Mouse (Mus musculus): ENCODE data around the gene Adamts13. TPM values are rescaled to one million over a fixed set of nuclear protein-coding genes. Genes with fewer than 3 reads are reported as not detected.
A peak's percentile ranks its signal among the peaks of the same experiment; 100 is the strongest.

The Adamts13 gene
- polyA plus RNA-seq, 1 experiment, result 0.94 TPM

GRCm38 (mm10) chr2:26967262-26967661 lies 6.0 kb upstream of the Adamts13 start:
- WGBS, result 81% methylated on average over 2 of the region's 2 CpGs
- TF ChIP-seq CTCF (conservative IDR thresholded peaks at IDR 0.05; ENCODE audit: insufficient read depth, insufficient read length, low read depth, low read length), result no peak
- TF ChIP-seq POLR2A (IDR thresholded peaks at IDR 0.05; ENCODE audit: low read depth, low read length), result no peak
- H3K27me3 ChIP-seq (replicated peaks; ENCODE audit: control insufficient read depth, insufficient read depth, low read length), result no peaks in the 10 kb centered on the region
- H3K4me3 ChIP-seq (ENCODE audit: insufficient read depth, low read depth, low read length), result no peak overlapping the region
- H3K27ac ChIP-seq (ENCODE audit: insufficient read depth, low read depth, low read length), result no peak overlapping the region
- DNase-seq, result no peak
- peaks cover 8% of the 10 kb centered on the region; the same call in 1 of the 2 replicates for H3K4me1 ChIP-seq (ENCODE audit: control insufficient read depth, insufficient read depth, low read length)
- H3K36me3 ChIP-seq (ENCODE audit: control insufficient read depth, insufficient read depth, low read length), result no peaks in the 10 kb centered on the region

GRCm38 (mm10) chr2:26973960-26974359 lies 744 bp downstream of the Adamts13 start:
- H3K4me1 ChIP-seq (ENCODE audit: control insufficient read depth, insufficient read depth, low read length), result no peaks in the 10 kb centered on the region
- H3K27me3 ChIP-seq (replicated peaks; ENCODE audit: control insufficient read depth, insufficient read depth, low read length), result no peaks in the 10 kb centered on the region
- H3K4me3 ChIP-seq (ENCODE audit: insufficient read depth, low read depth, low read length), result no peak overlapping the region
- no peaks in the 10 kb centered on the region for H3K36me3 ChIP-seq (ENCODE audit: control insufficient read depth, insufficient read depth, low read length)
- 36% methylated on average over 4 of the region's 4 CpGs for WGBS
- DNase-seq, result peak; percentile 14
- TF ChIP-seq CTCF (conservative IDR thresholded peaks at IDR 0.05; ENCODE audit: insufficient read depth, insufficient read length, low read depth, low read length), result no peak
- H3K27ac ChIP-seq (ENCODE audit: insufficient read depth, low read depth, low read length), result no peak overlapping the region

GRCm38 (mm10) chr2:26980361-26980760 lies 7.1 kb downstream of the Adamts13 start:
- Histone ChIP-seq H3K4me3 (ENCODE audit: insufficient read depth, low read depth, low read length) (no peak overlapping the region), H3K36me3 (ENCODE audit: control insufficient read depth, insufficient read depth, low read length) (no peaks in the 10 kb centered on the region), H3K27me3 (replicated peaks; ENCODE audit: control insufficient read depth, insufficient read depth, low read length) (no peaks in the 10 kb centered on the region), H3K4me1 (ENCODE audit: control insufficient read depth, insufficient read depth, low read length) (no peaks in the 10 kb centered on the region), H3K27ac (ENCODE audit: insufficient read depth, low read depth, low read length) (no peak overlapping the region)
- DNase-seq, result no peak
- TF ChIP-seq POLR2A (IDR thresholded peaks at IDR 0.05; ENCODE audit: low read depth, low read length) (no peak), CTCF (conservative IDR thresholded peaks at IDR 0.05; ENCODE audit: insufficient read depth, insufficient read length, low read depth, low read length) (no peak)
- 61% methylated on average over 1 of the region's 1 CpGs for WGBS

- 68% methylated on average over 2 of the region's 2 CpGs for WGBS
- H3K4me3 ChIP-seq (ENCODE audit: insufficient read depth, low read depth, low read length), result no peak overlapping the region
- H3K36me3 ChIP-seq (ENCODE audit: control insufficient read depth, insufficient read depth, low read length), result no peaks in the 10 kb centered on the region
- H3K27me3 ChIP-seq (replicated peaks; ENCODE audit: control insufficient read depth, insufficient read depth, low read length), result no peaks in the 10 kb centered on the region
- no peak for DNase-seq
- H3K4me1 ChIP-seq (ENCODE audit: control insufficient read depth, insufficient read depth, low read length), result no peaks in the 10 kb centered on the region
- TF ChIP-seq CTCF (conservative IDR thresholded peaks at IDR 0.05; ENCODE audit: insufficient read depth, insufficient read length, low read depth, low read length), result no peak
- TF ChIP-seq POLR2A (IDR thresholded peaks at IDR 0.05; ENCODE audit: low read depth, low read length), result no peak
- H3K27ac ChIP-seq (ENCODE audit: insufficient read depth, low read depth, low read length), result no peak overlapping the region
Measured at GRCm38 (mm10) chr2:26984179-26984578, 11.0 kb downstream of the Adamts13 start.

GRCm38 (mm10) chr2:26984640-26985039 lies 11.4 kb downstream of the Adamts13 start:
- Histone ChIP-seq H3K36me3 (ENCODE audit: control insufficient read depth, insufficient read depth, low read length) (no peaks in the 10 kb centered on the region), H3K27me3 (replicated peaks; ENCODE audit: control insufficient read depth, insufficient read depth, low read length) (no peaks in the 10 kb centered on the region), H3K4me1 (ENCODE audit: control insufficient read depth, insufficient read depth, low read length) (no peaks in the 10 kb centered on the region), H3K4me3 (ENCODE audit: insufficient read depth, low read depth, low read length) (no peak overlapping the region), H3K27ac (ENCODE audit: insufficient read depth, low read depth, low read length) (no peak overlapping the region)
- TF ChIP-seq CTCF (conservative IDR thresholded peaks at IDR 0.05; ENCODE audit: insufficient read depth, insufficient read length, low read depth, low read length), result no peak
- no peak for TF ChIP-seq POLR2A (IDR thresholded peaks at IDR 0.05; ENCODE audit: low read depth, low read length)
- DNase-seq, result no peak
- WGBS, result 87% methylated on average over 5 of the region's 5 CpGs

- TF ChIP-seq POLR2A (IDR thresholded peaks at IDR 0.05; ENCODE audit: low read depth, low read length) (no peak), CTCF (conservative IDR thresholded peaks at IDR 0.05; ENCODE audit: insufficient read depth, insufficient read length, low read depth, low read length) (no peak)
- WGBS, result 69% methylated on average over 3 of the region's 3 CpGs
- no peak overlapping the region for H3K4me3 ChIP-seq (ENCODE audit: insufficient read depth, low read depth, low read length)
Measured at GRCm38 (mm10) chr2:26993936-26994335, 20.7 kb downstream of the Adamts13 start.

GRCm38 (mm10) chr2:26997498-26997897 lies 24.3 kb downstream of the Adamts13 start:
- TF ChIP-seq CTCF (conservative IDR thresholded peaks at IDR 0.05; ENCODE audit: insufficient read depth, insufficient read length, low read depth, low read length), result 0 out of 2 replicates have a peak, but pooled peaks have one; percentile 13
- no peak for TF ChIP-seq POLR2A (IDR thresholded peaks at IDR 0.05; ENCODE audit: low read depth, low read length)
- WGBS, result 85% methylated on average over 1 of the region's 1 CpGs
- Histone ChIP-seq H3K27ac (ENCODE audit: insufficient read depth, low read depth, low read length) (no peak overlapping the region), H3K27me3 (replicated peaks; ENCODE audit: control insufficient read depth, insufficient read depth, low read length) (no peaks in the 10 kb centered on the region), H3K4me3 (ENCODE audit: insufficient read depth, low read depth, low read length) (no peak overlapping the region), H3K4me1 (ENCODE audit: control insufficient read depth, insufficient read depth, low read length) (no peaks in the 10 kb centered on the region), H3K36me3 (ENCODE audit: control insufficient read depth, insufficient read depth, low read length) (no peaks in the 10 kb centered on the region)
- no peak for DNase-seq

More at GRCm38 (mm10) chr2:26993936-26994335, 20.7 kb downstream of the Adamts13 start:
- Histone ChIP-seq H3K36me3 (ENCODE audit: control insufficient read depth, insufficient read depth, low read length) (no peaks in the 10 kb centered on the region), H3K27ac (ENCODE audit: insufficient read depth, low read depth, low read length) (no peak overlapping the region), H3K27me3 (replicated peaks; ENCODE audit: control insufficient read depth, insufficient read depth, low read length) (no peaks in the 10 kb centered on the region), H3K4me1 (ENCODE audit: control insufficient read depth, insufficient read depth, low read length) (no peaks in the 10 kb centered on the region)
- DNase-seq, result no peak
